Mouse (Mus musculus): Measurements from ENCODE around the gene Col4a2.

- no peak for TF ChIP-seq CTCF (IDR thresholded peaks at IDR 0.05; ENCODE audit: low read depth)
- TF ChIP-seq EP300 (optimal IDR thresholded peaks at IDR 0.05), result no peak
Observed at GRCm38 (mm10) chr8:11273506-11274158, 39.0 kb upstream of the Col4a2 start.
